Mouse (Mus musculus) CH12.LX (cell line): Measurements from ENCODE around the gene Ttyh2. TPM values are rescaled to one million over a fixed set of nuclear protein-coding genes. Genes with fewer than 3 reads are reported as not detected.
A peak's percentile ranks its signal among the peaks of the same experiment; 100 is the strongest.

Experiments
- DNase-seq: peaks from one replicate; pipeline ENCODE4 v3.0.0-alpha.2; 2013; ENCODE audit errors: extremely low read depth
- H3K27ac ChIP-seq: 2 replicates; pipeline ENCODE4 v1.5.1; 2012; ENCODE audit warnings: low read depth, mild to moderate bottlenecking, control low read depth, moderate library complexity; ENCODE audit not compliant: insufficient read depth
- H3K27me3 ChIP-seq: replicated peaks from 2 replicates; pipeline ENCODE3; 2012; ENCODE audit warnings: inconsistent platforms
- H3K36me3 ChIP-seq, 2 experiments: replicated peaks in 1 of 2; 2 replicates each; pipeline versions ENCODE3 to v1.6.1; 2012; ENCODE audit warnings: inconsistent platforms in 1 of 2, low read length in 1 of 2, mild to moderate bottlenecking in 1 of 2, mixed read lengths in 1 of 2, moderate library complexity in 1 of 2; ENCODE audit not compliant: control insufficient read depth in 1 of 2, insufficient read depth in 1 of 2
- H3K4me1 ChIP-seq, 2 experiments: 2 replicates each; pipeline ENCODE4 v1.6.1; 2012; ENCODE audit warnings: inconsistent platforms in 1 of 2, moderate library complexity in 1 of 2; ENCODE audit not compliant: insufficient read depth in 2 of 2, control insufficient read depth in 1 of 2
- H3K4me2 ChIP-seq: 2 replicates; pipeline ENCODE4 v1.6.1; 2012; ENCODE audit warnings: low read depth, mild to moderate bottlenecking, control low read depth; ENCODE audit not compliant: poor library complexity, insufficient read depth, severe bottlenecking
- H3K4me3 ChIP-seq, 3 experiments: fragments of 150-350 bp in 1 of 3; sonication (generic) in 1 of 3; replicated peaks in 1 of 3; 2 replicates each; pipeline versions ENCODE3 to v1.5.1; 2011 to 2012; ENCODE audit warnings: low read depth in 2 of 3, low read length in 2 of 3, mild to moderate bottlenecking in 2 of 3, moderate library complexity in 2 of 3, control low read depth in 1 of 3, improper control_type of control experiment in 1 of 3, inconsistent platforms in 1 of 3, mixed read lengths in 1 of 3; ENCODE audit not compliant: poor library complexity in 1 of 3
- H3K79me2 ChIP-seq: replicated peaks from 2 replicates; pipeline ENCODE4 v1.6.1; 2012; ENCODE audit warnings: mild to moderate bottlenecking, moderate library complexity; ENCODE audit not compliant: control insufficient read depth, poor library complexity, insufficient read depth, severe bottlenecking; ENCODE audit errors: extremely low read depth
- H3K9ac ChIP-seq: 2 replicates; pipeline ENCODE4 v1.6.1; 2012; ENCODE audit warnings: low read depth, mild to moderate bottlenecking, control low read depth, moderate library complexity; ENCODE audit not compliant: insufficient read depth
- H3K9me3 ChIP-seq: replicated peaks from 2 replicates; pipeline ENCODE3; 2012; ENCODE audit warnings: low read length, inconsistent platforms, mixed read lengths
- BHLHE40 ChIP-seq: IDR thresholded peaks from 2 replicates; pipeline ENCODE4 v1.6.1; 2011; ENCODE audit warnings: mild to moderate bottlenecking, low read depth, low read length, improper control_type of control experiment
- CHD1 ChIP-seq: IDR thresholded peaks from 2 replicates; pipeline ENCODE4 v1.6.1; 2012; ENCODE audit warnings: low read depth, low read length, improper control_type of control experiment, inconsistent platforms
- CHD2 ChIP-seq: IDR thresholded peaks from 2 replicates; pipeline ENCODE4 v1.6.1; 2011; ENCODE audit warnings: low read length, improper control_type of control experiment
- CTCF ChIP-seq, 2 experiments: IDR thresholded peaks in 1 of 2; conservative IDR thresholded peaks in 1 of 2; 2 replicates each; pipeline ENCODE4 v1.5.1; 2011 to 2012; ENCODE audit warnings: low read depth in 2 of 2, low read length in 2 of 2, improper control_type of control experiment in 1 of 2, inconsistent platforms in 1 of 2, mild to moderate bottlenecking in 1 of 2, moderate library complexity in 1 of 2
- E2F4 ChIP-seq: IDR thresholded peaks from 2 replicates; pipeline ENCODE4 v1.6.1; 2011; ENCODE audit warnings: low read depth, low read length, improper control_type of control experiment; ENCODE audit not compliant: insufficient replicate concordance
- ELF1 ChIP-seq: IDR thresholded peaks from 2 replicates; pipeline ENCODE4 v1.6.1; 2014; ENCODE audit warnings: low read depth, mild to moderate bottlenecking, inconsistent platforms, low read length, improper control_type of control experiment
- EP300 ChIP-seq: IDR thresholded peaks from 2 replicates; pipeline ENCODE4 v1.6.1; 2011; ENCODE audit warnings: low read length, improper control_type of control experiment
- ETS1 ChIP-seq: conservative IDR thresholded peaks from 2 replicates; pipeline ENCODE4 v1.6.1; 2012; ENCODE audit warnings: low read depth, mild to moderate bottlenecking, inconsistent platforms, low read length, improper control_type of control experiment, moderate library complexity
- GABPA ChIP-seq: IDR thresholded peaks from 2 replicates; pipeline ENCODE4 v1.6.1; 2012; ENCODE audit warnings: low read depth, low read length, improper control_type of control experiment, inconsistent platforms; ENCODE audit not compliant: insufficient replicate concordance
- HCFC1 ChIP-seq: IDR thresholded peaks from 2 replicates; pipeline ENCODE4 v1.6.1; 2012; ENCODE audit warnings: low read depth, mild to moderate bottlenecking, inconsistent platforms, low read length, improper control_type of control experiment
- IRF4 ChIP-seq: IDR thresholded peaks from 2 replicates; pipeline ENCODE4 v1.6.1; 2014; ENCODE audit warnings: low read depth, mild to moderate bottlenecking, inconsistent platforms, low read length, improper control_type of control experiment
- JUN ChIP-seq: IDR thresholded peaks from 2 replicates; pipeline ENCODE4 v1.6.1; 2011; ENCODE audit warnings: low read depth, mild to moderate bottlenecking, low read length, improper control_type of control experiment, moderate library complexity; ENCODE audit not compliant: insufficient read depth
- JUND ChIP-seq: conservative IDR thresholded peaks from 2 replicates; pipeline ENCODE4 v1.6.1; 2011; ENCODE audit warnings: low read depth, low read length, improper control_type of control experiment
- KAT2A ChIP-seq: IDR thresholded peaks from 2 replicates; pipeline ENCODE4 v1.6.1; 2012; ENCODE audit warnings: low read length, improper control_type of control experiment, inconsistent platforms; ENCODE audit not compliant: insufficient replicate concordance
- MAFK ChIP-seq: IDR thresholded peaks from 2 replicates; pipeline ENCODE4 v1.6.1; 2011; ENCODE audit warnings: low read length, improper control_type of control experiment; ENCODE audit not compliant: insufficient replicate concordance
- MAX ChIP-seq: IDR thresholded peaks from 2 replicates; pipeline ENCODE4 v1.6.1; 2011; ENCODE audit warnings: low read length, improper control_type of control experiment
- MAZ ChIP-seq: IDR thresholded peaks from 2 replicates; pipeline ENCODE4 v1.6.1; 2012; ENCODE audit warnings: low read depth, mild to moderate bottlenecking, inconsistent platforms, low read length, improper control_type of control experiment, moderate library complexity
- MEF2A ChIP-seq: IDR thresholded peaks from 2 replicates; pipeline ENCODE4 v1.6.1; 2014; ENCODE audit warnings: low read depth, mild to moderate bottlenecking, inconsistent platforms, low read length, improper control_type of control experiment, borderline replicate concordance
- MXI1 ChIP-seq: IDR thresholded peaks from 2 replicates; pipeline ENCODE4 v1.6.1; 2011; ENCODE audit warnings: mild to moderate bottlenecking, low read depth, low read length, improper control_type of control experiment
- MYC ChIP-seq: IDR thresholded peaks from 2 replicates; pipeline ENCODE4 v1.6.1; 2011; ENCODE audit warnings: low read depth, mild to moderate bottlenecking, improper control_type of control experiment, low read length
- NELFE ChIP-seq: IDR thresholded peaks from 2 replicates; pipeline ENCODE4 v1.6.1; 2011; ENCODE audit warnings: low read depth, low read length, improper control_type of control experiment
- NRF1 ChIP-seq: IDR thresholded peaks from 2 replicates; pipeline ENCODE4 v1.6.1; 2014; ENCODE audit warnings: low read depth, mild to moderate bottlenecking, inconsistent platforms, low read length, improper control_type of control experiment, moderate library complexity
- PAX5 ChIP-seq: IDR thresholded peaks from 2 replicates; pipeline ENCODE4 v1.6.1; 2012; ENCODE audit warnings: low read length, inconsistent platforms, mixed read lengths
- POLR2A ChIP-seq: IDR thresholded peaks from 2 replicates; pipeline ENCODE4 v1.6.1; 2011; ENCODE audit warnings: low read depth, mild to moderate bottlenecking, improper control_type of control experiment, low read length
- POLR2AphosphoS2 ChIP-seq: IDR thresholded peaks from 2 replicates; pipeline ENCODE4 v1.6.1; 2011; ENCODE audit warnings: low read depth, low read length, improper control_type of control experiment
- RAD21 ChIP-seq: IDR thresholded peaks from 2 replicates; pipeline ENCODE4 v1.6.1; 2011; ENCODE audit warnings: low read depth, mild to moderate bottlenecking, low read length, improper control_type of control experiment, moderate library complexity
- RCOR1 ChIP-seq: conservative IDR thresholded peaks from 2 replicates; pipeline ENCODE4 v1.6.1; 2012; ENCODE audit warnings: low read depth, mild to moderate bottlenecking, inconsistent platforms, low read length, improper control_type of control experiment
- SIN3A ChIP-seq: IDR thresholded peaks from 2 replicates; pipeline ENCODE4 v1.6.1; 2012; ENCODE audit warnings: low read length, improper control_type of control experiment, inconsistent platforms
- SMC3 ChIP-seq: IDR thresholded peaks from 2 replicates; pipeline ENCODE4 v1.6.1; 2011; ENCODE audit warnings: low read depth, low read length, improper control_type of control experiment
- TBP ChIP-seq: conservative IDR thresholded peaks from 2 replicates; pipeline ENCODE4 v1.6.1; 2011; ENCODE audit warnings: low read depth, low read length, improper control_type of control experiment
- TCF12 ChIP-seq: IDR thresholded peaks from 2 replicates; pipeline ENCODE4 v1.6.1; 2014; ENCODE audit warnings: low read depth, mild to moderate bottlenecking, inconsistent platforms, low read length, improper control_type of control experiment
- UBTF ChIP-seq: IDR thresholded peaks from 2 replicates; pipeline ENCODE4 v1.6.1; 2012; ENCODE audit warnings: low read depth, mild to moderate bottlenecking, inconsistent platforms, low read length, improper control_type of control experiment, moderate library complexity
- USF1 ChIP-seq: IDR thresholded peaks from 2 replicates; pipeline ENCODE4 v1.6.1; 2014; ENCODE audit warnings: low read depth, mild to moderate bottlenecking, inconsistent platforms, low read length, improper control_type of control experiment
- USF2 ChIP-seq: conservative IDR thresholded peaks from 2 replicates; pipeline ENCODE4 v1.6.1; 2011; ENCODE audit warnings: low read depth, low read length, improper control_type of control experiment
- ZC3H11A ChIP-seq: IDR thresholded peaks from 2 replicates; pipeline ENCODE4 v1.6.1; 2012; ENCODE audit warnings: low read depth, mild to moderate bottlenecking, inconsistent platforms, low read length, improper control_type of control experiment
- ZKSCAN1 ChIP-seq: IDR thresholded peaks from 2 replicates; pipeline ENCODE4 v1.6.1; 2012; ENCODE audit warnings: low read depth, inconsistent platforms, low read length, improper control_type of control experiment, borderline replicate concordance
- ZMIZ1 ChIP-seq: IDR thresholded peaks from 2 replicates; pipeline ENCODE4 v1.6.1; 2012; ENCODE audit warnings: low read depth, mild to moderate bottlenecking, inconsistent platforms, low read length, improper control_type of control experiment
- ZNF384 ChIP-seq: IDR thresholded peaks from 2 replicates; pipeline ENCODE4 v1.6.1; 2012; ENCODE audit warnings: low read depth, low read length, improper control_type of control experiment, inconsistent platforms
- dilution Hi-C: fragments of 300-500 bp; cut with MboI; formaldehyde crosslinking; loops from 2 replicates; pipeline ENCODE4 v1.14.3; 2020; ENCODE audit warnings: low sequenced_read_pairs; ENCODE audit not compliant: extremely low pct_unique_long_range_greater_than_20kb, extremely low pct_ligation_motif_present
- in situ Hi-C: fragments of 300-500 bp; cut with MboI; formaldehyde crosslinking; loops from 3 replicates; pipeline ENCODE4 v1.14.3; 2019; ENCODE audit warnings: low sequenced_read_pairs, low pct_ligation_motif_present, low pct_unique_long_range_greater_than_20kb, mixed read lengths
- polyA plus RNA-seq: library from polyadenylated mRNA; unstranded; fragments of >175 nt; gene quantifications from 2 replicates; pipeline ENCODE4 v1.2.1, GENCODE M21; 2012; ENCODE audit warnings: low read depth; ENCODE audit not compliant: insufficient read length
- total RNA-seq, 2 experiments: library from RNA; depleted of rRNA; stranded (reverse); fragments of 300-350 nt in 1 of 2; fragments of >200 nt in 1 of 2; gene quantifications; 2 replicates each; pipeline ENCODE4 v1.2.3; 2012 to 2014

Gene Ttyh2
- total and polyA plus RNA-seq, 3 experiments, result 0.82 to 2.4 (median 1.4) TPM

- Histone ChIP-seq H3K36me3 (peaks cover 44 to 55% of the 10 kb centered on the region in 2 experiments), H3K4me2 (peak overlapping the region; percentile 92), H3K27ac (peak overlapping the region; percentile 22; the same call in 1 of the 2 replicates), H3K9ac (peak overlapping the region; percentile 91), H3K27me3 (peaks cover 17% of the 10 kb centered on the region), H3K9me3 (no peaks in the 10 kb centered on the region), H3K79me2 (peaks cover 32% of the 10 kb centered on the region), H3K4me1 (peaks cover 12 to 54% of the 10 kb centered on the region in 2 experiments), H3K4me3 (peak overlapping the region; percentile 76 to 97 (median 78))
- in situ Hi-C loops (loop anchor here (5.0 to 25.0 kb wide), 2 partner anchors 63 to 957 kb away; partner anchors contain the start of gene Cpsf4l), dilution Hi-C loops (no loop called here)
- TF ChIP-seq ZMIZ1 (0 out of 2 replicates have a peak, but pooled peaks have one; percentile 58), CHD1 (no peak), HCFC1 (peak; percentile 33; the same call in 1 of the 2 replicates), CTCF (conservative IDR thresholded peaks at IDR 0.05 in 1 of 2, IDR thresholded peaks at IDR 0.05 in 1 of 2; ENCODE audit: low read depth in 2 of 2, low read length in 2 of 2) (no peak), TCF12 (no peak), NRF1 (no peak), PAX5 (no peak), USF1 (no peak), E2F4 (no peak), JUND (no peak), NELFE (peak; percentile 26; the same call in 1 of the 2 replicates), IRF4 (no peak), TBP (no peak), USF2 (no peak), BHLHE40 (no peak), MEF2A (no peak), ZC3H11A (no peak), SMC3 (no peak), MAZ (no peak), POLR2AphosphoS2 (peak; percentile 62; the same call in 1 of the 2 replicates), RAD21 (no peak), GABPA (no peak), MXI1 (peak; percentile 73), KAT2A (no peak), ELF1 (no peak), ZNF384 (no peak), MAX (no peak), MAFK (no peak), CHD2 (no peak), EP300 (no peak), SIN3A (peak; percentile 77), UBTF (0 out of 2 replicates have a peak, but pooled peaks have one; percentile 39), JUN (no peak), ETS1 (no peak), MYC (peak; percentile 73), RCOR1 (no peak), ZKSCAN1 (no peak), POLR2A (peak; percentile 36)
- DNase-seq, result peak; percentile 53
These were observed 5.5 kb upstream of the Ttyh2 start for GRCm38 (mm10) chr11:114669651-114670168.
